Mouse (Mus musculus): ENCODE measurements around the gene Pi4kb. TPM values are rescaled to one million over a fixed set of nuclear protein-coding genes. Genes with fewer than 3 reads are reported as not detected.

The Pi4kb gene
- total RNA-seq, 2 experiments from 2014 or later, result 14.4 to 21.9 TPM

- ATAC-seq (replicated peaks; ENCODE audit: low FRiP score, poor library complexity, severe bottlenecking), result no peak
These were observed 73.4 kb downstream of the Pi4kb start for GRCm38 (mm10) chr3:95047914-95048313.

- ATAC-seq (replicated peaks; ENCODE audit: low FRiP score, poor library complexity, severe bottlenecking), result peak; percentile 67
These were observed 78.4 kb downstream of the Pi4kb start for GRCm38 (mm10) chr3:95052959-95053358.

GRCm38 (mm10) chr3:95053701-95054100 lies 79.2 kb downstream of the Pi4kb start:
- peak; percentile 74 for ATAC-seq (replicated peaks; ENCODE audit: low FRiP score, poor library complexity, severe bottlenecking)

- 0 out of 2 replicates have a peak, but pooled peaks have one; percentile 32 for ATAC-seq (replicated peaks; ENCODE audit: low FRiP score, poor library complexity, severe bottlenecking)
These were observed 80.1 kb downstream of the Pi4kb start for GRCm38 (mm10) chr3:95054481-95055260.

GRCm38 (mm10) chr3:95056275-95056674 lies 81.7 kb downstream of the Pi4kb start:
- peak; percentile 77 for ATAC-seq (replicated peaks; ENCODE audit: low FRiP score, poor library complexity, severe bottlenecking)

Other genes starting within 250 kb of the Pi4kb start
- not detected in 2 replicates for gene Cgn, start 188.2 kb upstream of the Pi4kb start, total RNA-seq (2015; ENCODE audit: low replicate concordance)
- not detected in 2 replicates for gene Cgn, start 188.2 kb upstream of the Pi4kb start, total RNA-seq (2017; ENCODE audit: low replicate concordance)
- gene Pogz, start 137.2 kb upstream of the Pi4kb start, total RNA-seq (2015; ENCODE audit: low replicate concordance), result 13.6 and 25.0 TPM in 2 replicates
- 9.7 and 10.0 TPM in 2 replicates for gene Pogz, start 137.2 kb upstream of the Pi4kb start, total RNA-seq (2017; ENCODE audit: low replicate concordance)
- 108 and 126 TPM in 2 replicates for gene Psmb4, start 87.8 kb upstream of the Pi4kb start, total RNA-seq (2015; ENCODE audit: low replicate concordance)
- 40.0 and 52.2 TPM in 2 replicates for gene Psmb4, start 87.8 kb upstream of the Pi4kb start, total RNA-seq (2017; ENCODE audit: low replicate concordance)
- 20.3 and 45.0 TPM in 2 replicates for gene Selenbp1, start 41.7 kb upstream of the Pi4kb start, total RNA-seq (2015; ENCODE audit: low replicate concordance)
- gene Selenbp1, start 41.7 kb upstream of the Pi4kb start, total RNA-seq (2017; ENCODE audit: low replicate concordance), result 35.3 and 41.0 TPM in 2 replicates
- gene Rfx5, start 20.7 kb upstream of the Pi4kb start, total RNA-seq (2015; ENCODE audit: low replicate concordance), result 3.3 and 4.2 TPM in 2 replicates
- 2.2 and 5.9 TPM in 2 replicates for gene Rfx5, start 20.7 kb upstream of the Pi4kb start, total RNA-seq (2017; ENCODE audit: low replicate concordance)
- gene Zfp687, start 40.7 kb downstream of the Pi4kb start, total RNA-seq (2015; ENCODE audit: low replicate concordance), result 5.9 and 6.5 TPM in 2 replicates
- 4.3 and 6.4 TPM in 2 replicates for gene Zfp687, start 40.7 kb downstream of the Pi4kb start, total RNA-seq (2017; ENCODE audit: low replicate concordance)
- 76.9 and 89.3 TPM in 2 replicates for gene Psmd4, start 67.9 kb downstream of the Pi4kb start, total RNA-seq (2015; ENCODE audit: low replicate concordance)
- gene Psmd4, start 67.9 kb downstream of the Pi4kb start, total RNA-seq (2017; ENCODE audit: low replicate concordance), result 102 and 150 TPM in 2 replicates
- gene Pip5k1a, start 132.2 kb downstream of the Pi4kb start, total RNA-seq (2015; ENCODE audit: low replicate concordance), result 31.5 and 42.4 TPM in 2 replicates
- gene Pip5k1a, start 132.2 kb downstream of the Pi4kb start, total RNA-seq (2017; ENCODE audit: low replicate concordance), result 71.0 and 81.5 TPM in 2 replicates
- gene Vps72, start 136.3 kb downstream of the Pi4kb start, total RNA-seq (2015; ENCODE audit: low replicate concordance), result 8.5 and 19.4 TPM in 2 replicates
- 14.6 and 18.8 TPM in 2 replicates for gene Vps72, start 136.3 kb downstream of the Pi4kb start, total RNA-seq (2017; ENCODE audit: low replicate concordance)
- not detected in 2 replicates for gene Tmod4, start 149.7 kb downstream of the Pi4kb start, total RNA-seq (2015; ENCODE audit: low replicate concordance)
- 0.17 and 3.3 TPM in 2 replicates for gene Tmod4, start 149.7 kb downstream of the Pi4kb start, total RNA-seq (2017; ENCODE audit: low replicate concordance)
- gene Scnm1, start 159.3 kb downstream of the Pi4kb start, total RNA-seq (2015; ENCODE audit: low replicate concordance), result 36.4 and 39.0 TPM in 2 replicates
- gene Scnm1, start 159.3 kb downstream of the Pi4kb start, total RNA-seq (2017; ENCODE audit: low replicate concordance), result 38.9 and 39.8 TPM in 2 replicates
- 7.7 and 12.1 TPM in 2 replicates for gene Lysmd1, start 159.4 kb downstream of the Pi4kb start, total RNA-seq (2015; ENCODE audit: low replicate concordance)
- gene Lysmd1, start 159.4 kb downstream of the Pi4kb start, total RNA-seq (2017; ENCODE audit: low replicate concordance), result 11.7 and 13.7 TPM in 2 replicates
- 10.2 and 17.1 TPM in 2 replicates for gene Tnfaip8l2, start 167.6 kb downstream of the Pi4kb start, total RNA-seq (2015; ENCODE audit: low replicate concordance)
- 6.0 and 12.4 TPM in 2 replicates for gene Tnfaip8l2, start 167.6 kb downstream of the Pi4kb start, total RNA-seq (2017; ENCODE audit: low replicate concordance)
- gene Sema6c, start 185.7 kb downstream of the Pi4kb start, total RNA-seq (2015; ENCODE audit: low replicate concordance), result not detected in 2 replicates
- gene Sema6c, start 185.7 kb downstream of the Pi4kb start, total RNA-seq (2017; ENCODE audit: low replicate concordance), result not detected in 2 replicates
- gene Gabpb2, start 243.2 kb downstream of the Pi4kb start, total RNA-seq (2015; ENCODE audit: low replicate concordance), result 12.5 and 16.1 TPM in 2 replicates
- gene Gabpb2, start 243.2 kb downstream of the Pi4kb start, total RNA-seq (2017; ENCODE audit: low replicate concordance), result 38.1 and 40.8 TPM in 2 replicates

Measured in erythroblast, adult 5-6 weeks (primary cell).